Mouse (Mus musculus) retina, postnatal 1 day (tissue): ENCODE measurements around the gene Ankrd36.
A peak's percentile ranks its signal among the peaks of the same experiment; 100 is the strongest.

ENCODE experiments used
- DNase-seq: peaks from one replicate; pipeline ENCODE4 v3.0.0-alpha.2; 2012

Gene Ankrd36

DNA sequence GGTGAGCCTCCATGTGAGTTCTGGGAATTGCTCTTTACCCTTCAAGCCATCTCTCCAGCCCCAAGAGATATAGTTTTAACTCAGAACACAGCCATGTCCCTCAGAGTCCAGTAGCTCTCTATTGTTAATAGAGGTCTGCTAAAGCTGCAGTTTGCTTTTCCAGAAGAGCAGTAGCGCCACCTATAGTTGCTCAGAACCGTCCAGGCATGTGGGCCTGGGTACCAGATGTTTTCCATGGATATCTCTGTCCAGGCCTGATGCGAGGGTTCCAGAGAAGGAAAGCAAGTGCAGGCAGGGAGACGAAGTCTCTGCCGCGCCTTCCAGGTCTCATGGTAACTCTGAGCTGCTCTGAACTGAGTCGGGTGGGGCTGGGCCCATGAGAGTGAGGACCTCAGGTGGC is 122.3 kb downstream of the Ankrd36 start:
- peak; percentile 34 for DNase-seq

DNA sequence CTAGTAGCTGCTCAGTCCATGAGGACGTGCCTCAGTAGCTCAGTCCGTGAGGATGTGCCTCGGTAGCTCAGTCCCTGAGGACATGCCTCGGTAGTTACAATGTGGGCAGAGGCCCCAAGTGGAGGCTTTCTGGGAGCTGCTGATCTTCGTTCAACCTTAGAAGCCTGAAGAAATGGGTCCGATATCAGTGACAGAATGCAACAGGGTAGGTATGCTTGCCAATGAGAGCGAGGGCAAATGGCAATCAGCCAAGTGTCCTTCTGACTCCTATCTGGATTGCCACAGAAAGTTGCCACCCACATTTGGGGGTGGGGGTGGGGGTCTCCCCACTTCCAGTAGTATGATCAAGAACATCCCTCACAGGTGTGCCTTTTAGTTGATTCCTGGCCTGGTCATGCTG is 131.3 kb downstream of the Ankrd36 start:
- no peak for DNase-seq

DNA sequence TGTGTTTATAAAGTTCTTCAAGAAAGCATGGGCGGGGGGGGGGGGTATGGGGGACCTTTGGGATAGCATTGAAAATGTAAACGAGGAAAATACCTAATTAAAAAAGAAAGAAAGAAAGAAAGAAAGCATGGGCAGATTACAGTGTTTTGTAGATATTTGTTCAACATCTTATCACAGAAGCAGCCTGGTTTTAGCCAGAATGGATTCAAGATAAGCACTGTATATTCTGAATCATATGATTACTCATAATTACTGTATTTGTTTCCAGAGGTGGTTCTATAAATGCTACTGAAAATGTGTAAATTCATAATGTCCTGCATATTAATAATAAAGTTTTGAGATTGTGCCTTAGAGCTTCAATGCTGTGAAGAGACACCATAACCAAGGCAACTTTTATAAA is 131.8 kb downstream of the Ankrd36 start:
- DNase-seq = no peak

DNA sequence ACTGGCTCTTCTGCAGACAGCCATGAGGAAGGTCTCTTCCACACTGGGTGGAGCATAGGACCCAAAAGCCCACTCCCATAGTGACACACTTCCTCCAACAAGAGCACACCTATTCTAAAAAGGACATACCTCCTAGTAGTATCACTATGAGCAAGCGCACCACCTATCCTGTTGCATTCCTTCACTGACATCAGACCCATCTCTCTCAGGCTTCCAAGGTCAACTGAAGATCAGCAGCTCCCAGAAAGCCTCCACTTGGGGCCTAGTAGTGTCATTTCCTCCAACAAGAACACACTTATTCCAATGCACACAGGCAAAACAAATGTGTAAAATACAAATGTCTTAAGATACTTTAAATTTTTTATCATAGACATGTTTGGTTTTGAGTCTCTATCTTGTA is 132.3 kb downstream of the Ankrd36 start:
- no peak for DNase-seq

DNA sequence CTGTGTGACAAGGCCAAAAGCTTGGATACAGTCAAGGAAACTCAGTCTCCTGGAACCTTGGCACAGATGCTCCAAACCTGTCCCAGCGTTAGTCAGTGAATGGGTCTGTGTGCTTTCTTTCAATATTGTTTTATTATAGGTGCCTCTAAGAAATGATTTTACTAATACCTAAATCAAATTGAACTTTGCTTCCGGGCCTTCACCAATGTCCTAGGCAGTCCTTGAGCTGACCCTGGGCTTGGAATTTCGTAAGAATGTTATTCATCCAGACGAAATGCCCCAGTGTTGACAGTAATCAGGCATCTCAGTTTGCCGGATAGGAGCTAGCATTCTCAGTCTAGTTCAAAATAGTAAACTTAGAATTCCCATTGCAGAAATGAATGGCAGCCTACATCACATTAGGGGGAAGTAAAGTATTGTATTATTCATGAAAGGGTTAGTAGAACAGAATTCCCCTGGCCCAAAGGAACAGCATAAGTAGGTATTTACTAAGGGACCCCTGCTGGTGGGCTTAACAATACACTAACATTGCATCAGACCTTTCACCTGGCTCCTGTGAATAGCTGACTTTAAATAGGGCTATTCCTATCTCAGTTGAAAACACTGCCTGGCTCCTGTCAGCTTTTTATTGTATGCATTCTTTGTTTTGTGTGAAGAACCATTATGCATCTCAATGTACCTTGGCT is 132.9 kb downstream of the Ankrd36 start:
- DNase-seq = no peak

DNA sequence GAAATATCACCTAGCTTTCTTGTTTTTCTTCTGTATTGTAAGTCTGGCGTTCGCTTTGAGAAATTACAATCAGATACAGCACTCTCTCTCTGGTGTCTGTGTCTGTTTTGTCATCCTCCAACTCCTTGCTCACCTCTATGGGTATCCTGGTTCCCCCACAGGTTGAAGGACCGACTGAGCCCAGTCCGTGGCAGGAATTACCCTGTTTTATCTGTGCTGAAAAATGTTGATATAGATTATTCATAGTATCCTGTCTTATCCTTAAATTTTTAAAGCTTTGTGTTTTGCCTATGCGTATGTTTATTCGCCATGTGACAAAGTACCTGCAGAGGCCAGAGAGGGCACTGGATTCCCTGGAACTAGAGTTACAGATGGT is 133.5 kb downstream of the Ankrd36 start:
- DNase-seq = no peak

DNA sequence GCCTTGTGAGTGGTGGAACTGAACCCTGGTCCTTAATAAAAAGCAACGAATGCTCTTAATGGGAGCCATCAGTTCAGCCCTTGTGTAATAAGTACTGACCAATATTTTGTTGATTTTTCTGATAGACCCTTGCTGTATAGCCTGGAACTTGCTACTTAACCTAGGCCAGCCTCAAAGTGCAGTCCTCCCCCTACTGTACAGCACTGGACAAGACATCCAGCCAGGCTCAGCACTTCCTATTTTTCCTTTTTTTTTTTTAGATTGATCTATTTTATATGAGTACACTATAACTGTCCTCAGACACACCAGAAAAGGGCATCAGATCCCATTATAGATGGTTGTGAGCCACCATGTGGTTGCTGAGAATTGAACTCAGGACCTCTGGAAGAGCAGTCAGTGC is 133.9 kb downstream of the Ankrd36 start:
- DNase-seq = no peak

DNA sequence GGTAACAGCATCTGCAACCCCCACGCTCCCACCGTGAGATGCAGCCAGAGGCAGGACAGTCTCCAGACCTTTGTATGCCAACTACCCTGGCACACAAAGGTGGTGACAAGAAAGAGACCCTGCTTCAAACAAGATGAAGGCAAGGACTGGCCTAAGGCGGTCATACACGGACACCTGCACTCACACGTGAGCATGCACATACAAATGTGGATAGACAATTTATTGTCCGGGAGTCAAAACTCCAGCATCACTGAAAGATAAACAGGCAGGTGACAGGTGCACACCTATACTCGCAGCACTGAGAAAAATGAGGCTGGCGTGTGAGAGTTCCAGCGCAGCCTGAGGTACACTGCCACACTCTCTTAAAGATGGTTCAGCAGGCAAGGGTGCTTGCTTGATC is 136.5 kb downstream of the Ankrd36 start:
- DNase-seq = no peak

DNA sequence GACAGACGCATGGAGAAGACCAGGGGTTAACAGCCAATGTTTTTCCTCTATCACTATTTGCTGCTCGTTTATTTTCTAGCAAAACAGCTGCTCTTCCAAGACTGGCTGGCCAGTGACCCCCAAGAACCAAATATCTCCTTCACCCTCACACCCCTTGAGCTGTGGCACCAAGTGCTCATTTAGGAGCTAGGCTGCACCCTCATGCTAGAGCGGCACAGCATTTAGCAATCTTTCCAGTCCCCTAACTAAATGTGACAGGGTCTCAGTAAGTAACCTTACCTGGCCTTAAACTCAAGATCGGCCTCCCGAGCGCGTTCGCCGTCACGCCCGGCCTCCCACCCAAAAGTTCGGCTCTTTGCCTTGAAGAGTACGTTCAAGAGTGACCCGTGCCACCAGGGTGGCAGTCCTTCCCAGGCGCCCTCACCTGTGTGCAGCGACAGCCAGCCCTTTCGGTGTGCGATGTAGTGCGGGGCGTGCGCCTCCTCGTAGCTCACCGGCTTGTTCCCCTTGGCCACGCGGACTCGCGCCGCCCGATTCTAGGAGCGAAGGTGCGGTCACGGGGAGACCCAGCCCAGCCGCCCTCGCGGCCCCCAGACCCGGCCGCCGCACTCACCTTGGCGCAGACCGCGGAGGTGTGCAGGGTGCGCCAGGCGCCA is 137.5 kb downstream of the Ankrd36 start:
- DNase-seq = no peak

DNA sequence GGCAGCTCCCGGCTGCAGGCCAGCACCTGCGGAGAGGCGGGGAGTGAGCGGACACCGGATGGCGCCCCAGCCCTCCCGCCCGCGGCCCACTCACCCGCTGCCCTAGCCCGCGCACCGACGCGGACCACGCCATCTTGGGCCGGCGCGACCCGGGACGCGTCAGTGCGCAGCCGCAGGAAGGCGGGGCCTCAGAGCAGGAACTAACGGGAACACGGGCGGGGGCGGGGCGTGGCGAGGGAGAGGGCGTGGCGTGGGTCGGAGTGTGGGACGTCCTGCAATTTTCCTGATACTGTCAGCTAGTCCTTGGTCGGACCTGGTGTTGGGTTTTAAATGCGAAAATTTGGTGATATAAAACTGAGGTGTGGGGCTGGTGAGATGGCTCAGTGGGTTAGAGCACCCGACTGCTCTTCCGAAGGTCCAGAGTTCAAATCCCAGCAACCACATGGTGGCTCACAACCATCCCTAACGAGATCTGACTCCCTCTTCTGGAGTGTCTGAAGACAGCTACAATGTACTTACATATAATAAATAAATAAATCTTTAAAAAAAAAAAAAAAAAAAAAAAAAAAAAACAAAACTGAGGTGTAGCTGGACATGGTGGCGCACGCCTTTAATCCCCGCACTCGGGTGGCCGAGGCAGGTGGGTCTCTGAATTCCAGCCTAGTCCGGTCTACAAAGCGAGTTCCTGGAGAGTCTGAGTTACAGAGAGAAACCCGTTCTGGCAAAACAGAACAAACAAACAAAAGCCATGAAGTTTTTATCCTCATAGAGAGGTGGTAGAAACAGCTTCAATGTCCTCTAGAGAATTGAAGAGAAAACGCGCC is 138.3 kb downstream of the Ankrd36 start:
- peak; percentile 93 for DNase-seq

DNA sequence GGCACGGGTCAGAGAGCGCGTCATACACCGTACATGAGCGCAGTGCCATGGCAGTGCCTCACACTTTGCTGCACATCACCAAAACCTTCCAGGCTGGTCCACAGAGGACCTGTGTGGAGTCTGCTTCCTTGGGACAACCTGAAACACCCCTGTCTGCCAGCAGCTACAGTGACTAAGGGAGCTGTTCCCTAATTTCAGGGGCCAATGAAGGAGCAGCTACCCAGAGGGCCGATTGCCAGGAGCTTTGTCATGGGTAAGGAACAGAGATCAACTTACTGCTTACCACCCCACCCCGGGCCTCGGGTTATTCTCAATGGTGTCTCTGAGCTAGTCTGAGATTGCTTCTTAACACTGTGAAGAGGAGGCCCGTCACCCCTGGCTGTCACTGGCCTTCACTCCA is 145.7 kb downstream of the Ankrd36 start:
- no peak for DNase-seq

DNA sequence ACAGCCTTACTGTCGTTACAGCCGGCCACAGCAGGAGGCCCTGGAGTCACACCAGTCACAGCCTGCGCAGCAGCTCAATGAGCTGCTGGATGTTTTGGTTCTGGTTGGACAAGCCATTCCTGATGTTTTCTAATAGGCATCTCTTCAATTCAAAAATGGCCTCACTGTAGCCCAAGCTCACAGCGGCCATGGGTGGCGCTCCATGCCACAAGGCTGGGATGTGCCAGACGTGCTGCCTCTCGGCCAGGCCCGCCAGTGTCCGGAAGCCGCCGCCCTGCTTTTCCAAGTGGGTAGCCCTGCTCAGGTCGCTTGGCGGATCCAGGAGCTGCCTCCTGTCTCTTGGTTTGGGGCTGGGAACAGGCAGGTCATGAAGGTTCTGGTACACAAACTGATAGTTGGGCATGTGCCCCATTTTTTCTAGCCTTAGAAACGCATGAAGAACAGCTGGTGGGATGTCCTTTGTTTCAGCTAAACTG is 146.2 kb downstream of the Ankrd36 start, which contains the start of gene Mrps24:
TSS of gene Mrps24 (minus strand) at position 51 of the 476 bp plus-strand sequence.
- DNase-seq = no peak

DNA sequence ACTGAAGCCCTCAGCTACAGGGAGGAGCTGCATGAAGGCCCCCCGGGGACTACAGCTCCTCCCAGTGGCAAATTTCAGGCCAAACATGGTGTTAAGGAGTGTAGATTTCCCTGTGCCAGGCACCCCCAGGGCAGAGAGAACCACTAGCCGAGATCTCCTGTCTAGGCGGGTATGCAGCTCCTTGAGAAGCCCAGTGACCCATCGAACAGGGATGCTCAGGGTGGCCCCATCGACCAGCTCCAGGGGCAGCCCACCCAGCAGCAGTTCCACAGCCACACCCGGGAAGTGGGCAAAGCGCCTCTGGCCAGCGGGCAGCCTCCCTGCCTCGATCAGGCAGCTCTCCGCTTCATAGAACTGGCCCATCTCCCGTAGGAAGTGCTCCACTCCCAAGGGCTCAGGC is 146.8 kb downstream of the Ankrd36 start:
- DNase-seq = no peak

DNA sequence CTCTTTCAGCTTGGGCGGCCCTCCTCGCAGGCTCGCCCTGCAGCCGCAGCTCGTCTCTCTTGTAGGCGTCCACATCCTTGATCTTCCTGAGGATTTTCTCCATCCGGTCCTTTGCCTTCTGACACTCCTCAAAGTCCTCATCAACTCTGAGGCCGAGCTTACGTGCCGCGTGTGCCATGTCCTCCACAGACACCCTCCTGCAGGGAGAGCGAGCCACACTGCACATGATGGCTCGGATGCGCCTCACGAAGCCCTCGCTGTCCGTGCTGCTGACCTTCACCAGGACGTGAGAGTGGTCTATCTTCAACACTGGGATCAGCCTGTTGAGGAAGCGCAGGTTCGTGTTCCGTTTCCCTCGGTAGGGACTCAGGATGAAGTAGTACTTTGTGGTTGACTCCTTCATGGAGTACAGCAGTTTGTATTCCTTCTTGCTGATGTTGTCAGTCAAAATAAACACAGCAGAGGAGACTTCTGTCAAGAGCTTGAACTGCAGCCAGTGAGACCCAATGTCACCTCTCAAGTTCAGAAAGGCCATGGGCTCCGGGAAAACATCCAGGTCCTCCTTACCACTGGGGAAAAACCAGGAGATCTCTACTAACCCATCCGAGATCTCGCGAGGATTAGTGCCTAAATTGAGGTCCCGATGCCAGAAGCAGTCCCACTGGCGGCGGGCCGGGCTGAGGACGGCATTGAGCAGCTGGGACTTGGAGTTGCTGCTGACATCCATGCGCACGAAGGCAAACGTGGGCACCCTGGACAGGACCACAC is 147.6 kb downstream of the Ankrd36 start:
- no peak for DNase-seq

DNA sequence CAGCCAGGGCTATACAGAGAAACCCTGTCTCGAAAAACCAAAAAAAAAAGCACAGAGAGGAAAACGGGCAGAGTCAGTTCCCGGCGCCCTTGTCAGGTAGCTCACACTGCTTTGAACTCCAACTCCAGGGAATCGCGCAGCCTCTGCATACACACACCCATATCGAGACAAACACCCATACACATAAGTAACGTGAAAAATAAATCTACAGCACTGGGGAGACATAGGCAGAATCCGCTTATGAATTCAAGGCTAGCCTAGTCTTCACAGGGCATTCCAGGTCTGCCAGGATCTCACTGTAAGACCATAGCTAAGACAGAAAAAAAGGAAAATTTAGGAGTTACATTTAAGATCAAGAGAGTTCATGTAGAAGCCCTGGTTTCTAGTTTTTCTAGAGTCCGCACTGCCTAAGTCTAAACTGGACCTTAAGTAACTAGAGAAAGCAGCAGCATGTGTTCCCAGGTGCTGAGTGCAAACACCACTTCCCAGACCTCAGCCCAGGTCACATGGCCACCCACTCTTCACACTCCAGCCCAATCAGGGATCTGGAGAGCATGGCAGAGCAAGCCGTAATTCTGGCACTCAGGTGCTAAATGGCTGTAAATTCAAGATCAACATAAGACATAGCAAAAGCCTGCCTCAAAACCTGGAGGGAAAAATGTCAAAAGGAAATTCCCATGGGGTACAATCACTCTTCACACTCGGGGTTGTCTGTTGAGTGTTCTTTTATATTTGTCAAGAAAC is 149.3 kb downstream of the Ankrd36 start:
- DNase-seq = no peak

DNA sequence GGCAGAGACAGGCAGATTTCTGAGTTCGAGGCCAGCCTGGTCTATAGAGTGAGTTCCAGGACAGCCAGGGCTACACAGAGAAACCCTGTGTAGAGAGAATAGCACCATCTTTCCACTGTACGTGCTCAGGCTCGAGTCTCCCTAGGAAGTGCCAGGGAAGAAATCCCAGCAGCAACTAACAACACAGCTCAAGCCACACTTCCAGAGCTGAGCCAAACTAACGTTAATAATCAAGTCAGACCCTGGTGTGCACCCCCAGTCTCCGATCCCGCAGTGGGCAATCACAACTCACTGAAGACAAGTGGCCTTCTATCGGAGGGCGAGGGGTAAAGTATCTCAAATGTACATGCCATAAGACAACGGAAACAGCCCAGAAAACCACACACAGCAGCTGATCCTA is 160.1 kb downstream of the Ankrd36 start:
- DNase-seq = no peak

DNA sequence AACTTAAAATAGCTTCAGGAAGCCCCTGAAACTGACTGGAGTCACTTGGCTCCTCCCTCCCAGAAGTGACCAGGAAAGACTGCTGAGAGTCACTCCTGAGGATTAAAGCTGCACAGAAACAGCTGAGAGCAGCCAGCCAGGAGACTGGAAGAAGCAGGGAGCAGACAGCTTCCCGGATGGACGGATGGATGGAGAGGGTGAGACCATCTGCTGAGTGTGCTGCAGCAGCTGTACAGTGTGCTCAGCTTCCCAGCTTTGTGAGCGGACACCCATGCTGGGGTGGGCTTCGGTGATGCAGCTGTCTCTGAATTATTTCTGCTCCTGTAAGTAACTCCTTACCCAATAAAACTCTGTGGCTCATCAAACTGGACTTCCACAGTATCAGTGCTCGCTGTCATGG is 162.9 kb downstream of the Ankrd36 start:
- peak; percentile 82 for DNase-seq

DNA sequence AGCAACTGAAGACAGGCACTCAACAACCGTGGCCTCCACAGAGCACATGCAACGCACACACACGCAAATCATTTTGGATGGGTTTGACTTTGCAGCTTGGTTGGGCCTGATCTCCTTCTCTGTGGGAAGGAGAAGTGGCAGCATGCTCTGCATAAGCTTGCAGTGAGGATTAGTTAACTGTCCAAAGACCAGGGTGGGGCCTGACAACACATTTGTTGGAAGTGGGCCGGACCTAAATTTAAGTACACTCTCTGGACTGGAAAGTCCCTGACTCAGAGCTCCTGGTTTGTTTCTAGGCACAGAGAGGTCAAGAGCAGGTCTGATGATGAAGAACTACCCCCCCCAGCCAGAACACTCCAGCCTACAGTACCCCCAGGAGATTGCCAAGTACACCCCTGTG is 164.8 kb downstream of the Ankrd36 start:
- no peak for DNase-seq

DNA sequence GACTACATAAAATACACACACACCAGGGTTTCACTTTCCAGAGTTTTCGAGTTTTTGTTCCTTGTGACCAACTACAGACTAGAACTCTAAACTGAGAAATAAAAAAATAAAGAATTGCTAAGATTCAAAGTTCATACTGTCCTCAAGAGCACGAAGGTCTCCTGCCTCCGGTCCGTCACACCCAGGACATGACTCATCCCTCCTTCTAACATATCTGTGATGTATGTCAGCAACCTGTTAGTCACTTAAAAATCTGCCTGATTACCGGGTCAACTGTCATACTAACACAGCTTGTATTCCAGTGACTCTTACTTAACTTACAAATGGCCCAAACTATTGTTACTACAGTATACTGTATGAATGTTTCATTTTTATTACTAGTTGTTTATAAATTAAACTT is 167.7 kb downstream of the Ankrd36 start:
- DNase-seq = no peak
